Mouse (Mus musculus): ENCODE data around the gene Ipo8. TPM values are rescaled to one million over a fixed set of nuclear protein-coding genes. Genes with fewer than 3 reads are reported as not detected.
A peak's percentile ranks its signal among the peaks of the same experiment; 100 is the strongest.

Gene Ipo8
- polyA plus RNA-seq, 1 experiment, result 56.3 TPM

DNA sequence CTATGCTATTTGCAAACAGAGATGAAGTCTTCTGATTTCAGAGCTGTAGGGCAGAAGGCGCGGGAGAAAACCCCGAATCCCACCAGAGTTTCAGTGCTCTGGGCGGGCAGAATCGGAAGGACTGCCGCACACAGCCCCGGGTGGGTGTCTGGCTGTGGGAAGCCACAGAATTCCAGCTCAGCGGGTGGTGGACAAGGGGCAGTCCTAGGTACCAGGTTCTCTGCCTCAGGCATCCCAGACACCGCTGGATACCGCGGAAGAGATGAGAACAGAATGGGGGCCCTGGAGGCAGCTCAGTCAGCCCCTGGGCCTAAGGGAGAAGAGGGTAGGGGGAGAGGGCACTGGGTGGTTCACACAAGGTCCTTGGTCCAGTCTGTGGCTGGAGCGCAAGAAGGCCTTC is 62.8 kb downstream of the Ipo8 start:
- H3K27me3 ChIP-seq (ENCODE audit: control insufficient read depth, insufficient read depth, low read length, poor library complexity, severe bottlenecking), result no peaks in the 10 kb centered on the region

DNA sequence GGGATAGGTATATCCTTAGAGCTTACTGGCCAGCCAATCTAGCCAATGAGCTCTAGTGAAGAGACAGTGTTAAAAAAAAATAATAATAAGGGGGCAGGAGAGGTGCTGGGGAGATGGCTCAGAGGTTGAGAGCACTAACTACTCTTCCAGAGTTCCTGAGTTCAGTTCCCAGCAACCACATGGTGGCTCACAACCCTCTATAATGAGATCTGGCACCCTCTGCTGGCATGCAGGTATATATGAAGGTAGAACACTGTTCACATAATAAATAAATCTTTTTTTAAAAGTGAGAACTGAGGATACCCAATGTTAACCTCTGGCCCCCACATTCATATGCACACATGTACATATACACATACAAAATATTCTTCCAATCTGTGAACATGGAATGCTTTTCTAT is 64.0 kb downstream of the Ipo8 start:
- H3K27me3 ChIP-seq (ENCODE audit: control insufficient read depth, insufficient read depth, low read length, poor library complexity, severe bottlenecking), result no peaks in the 10 kb centered on the region
- H3K36me3 ChIP-seq (ENCODE audit: control insufficient read depth, insufficient read depth, low read length, poor library complexity, severe bottlenecking), result 0 out of 2 replicates have a peak, but pooled peaks cover under 1% of the 10 kb centered on the region
- no peak for TF ChIP-seq EP300 (IDR thresholded peaks at IDR 0.05; ENCODE audit: insufficient read depth, low read depth, low read length)
- TF ChIP-seq CTCF (IDR thresholded peaks at IDR 0.05; ENCODE audit: low read depth, low read length), result no peak
- no peak for TF ChIP-seq POLR2A (IDR thresholded peaks at IDR 0.05; ENCODE audit: insufficient read depth, low read length)
- no peak overlapping the region for H3K4me3 ChIP-seq (ENCODE audit: low read depth, low read length)
- no peaks in the 10 kb centered on the region for H3K4me1 ChIP-seq (ENCODE audit: control insufficient read depth, insufficient read depth, low read length)
- H3K27ac ChIP-seq (ENCODE audit: insufficient read depth, low read length), result no peak overlapping the region
- no peaks in the 10 kb centered on the region for H3K9me3 ChIP-seq (replicated peaks; ENCODE audit: control insufficient read depth, insufficient read depth, low read length, poor library complexity, severe bottlenecking)
- no peak overlapping the region for H3K9ac ChIP-seq (ENCODE audit: low read depth, poor library complexity, severe bottlenecking)

More for the DNA sequence above, 62.8 kb downstream of the Ipo8 start:
- Histone ChIP-seq H3K4me1 (ENCODE audit: control insufficient read depth, insufficient read depth, low read length) (no peaks in the 10 kb centered on the region), H3K36me3 (ENCODE audit: control insufficient read depth, insufficient read depth, low read length, poor library complexity, severe bottlenecking) (0 out of 2 replicates have a peak, but pooled peaks cover 2% of the 10 kb centered on the region), H3K4me3 (ENCODE audit: low read depth, low read length) (peak overlapping the region; percentile 15), H3K9me3 (replicated peaks; ENCODE audit: control insufficient read depth, insufficient read depth, low read length, poor library complexity, severe bottlenecking) (no peaks in the 10 kb centered on the region), H3K9ac (ENCODE audit: low read depth, poor library complexity, severe bottlenecking) (peak overlapping the region; percentile 31; the same call in 1 of the 2 replicates), H3K27ac (ENCODE audit: insufficient read depth, low read length) (no peak overlapping the region)
- TF ChIP-seq CTCF (IDR thresholded peaks at IDR 0.05; ENCODE audit: low read depth, low read length), result no peak
- no peak for TF ChIP-seq POLR2A (IDR thresholded peaks at IDR 0.05; ENCODE audit: insufficient read depth, low read length)
- TF ChIP-seq EP300 (IDR thresholded peaks at IDR 0.05; ENCODE audit: insufficient read depth, low read depth, low read length), result no peak

DNA sequence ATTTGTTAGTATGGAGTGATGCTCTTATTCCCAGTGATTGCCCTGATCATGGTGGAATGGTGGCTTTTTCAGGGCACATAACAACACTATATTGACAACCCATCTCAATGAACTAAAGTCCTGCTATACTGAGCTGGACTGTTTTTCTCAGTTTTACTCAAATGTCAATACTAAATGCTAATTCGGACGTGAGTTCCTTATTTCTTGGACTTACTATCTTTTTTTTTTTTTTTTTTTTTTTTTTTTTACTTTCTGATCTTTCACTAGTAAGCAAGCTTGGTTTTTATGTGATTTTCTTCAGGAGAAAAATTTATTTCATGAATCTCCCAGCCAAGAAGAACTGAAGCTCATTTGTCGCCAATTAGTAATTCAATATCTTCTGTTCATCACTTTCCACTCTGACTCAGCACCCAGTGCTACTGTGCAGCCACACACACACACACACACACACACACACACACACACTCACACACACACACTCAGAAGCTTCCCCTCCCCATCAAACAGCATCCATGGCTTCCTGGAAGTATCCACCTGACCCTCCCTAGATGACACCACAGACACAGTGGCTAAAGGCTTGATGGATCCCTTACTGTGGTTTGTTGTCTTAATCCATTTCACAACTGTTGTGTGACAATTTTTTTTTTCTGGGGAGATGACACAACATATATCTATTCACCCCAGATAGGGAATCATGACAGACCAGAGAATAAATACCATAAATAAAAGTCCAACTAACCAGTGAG is 69.1 kb downstream of the Ipo8 start:
- no peak for TF ChIP-seq POLR2A (IDR thresholded peaks at IDR 0.05; ENCODE audit: insufficient read depth, low read length)
- no peak for TF ChIP-seq EP300 (IDR thresholded peaks at IDR 0.05; ENCODE audit: insufficient read depth, low read depth, low read length)
- TF ChIP-seq CTCF (IDR thresholded peaks at IDR 0.05; ENCODE audit: low read depth, low read length), result no peak
- H3K27me3 ChIP-seq (ENCODE audit: control insufficient read depth, insufficient read depth, low read length, poor library complexity, severe bottlenecking), result no peaks in the 10 kb centered on the region
- no peak overlapping the region for H3K9ac ChIP-seq (ENCODE audit: low read depth, poor library complexity, severe bottlenecking)
- H3K9me3 ChIP-seq (replicated peaks; ENCODE audit: control insufficient read depth, insufficient read depth, low read length, poor library complexity, severe bottlenecking), result no peaks in the 10 kb centered on the region
- no peaks in the 10 kb centered on the region for H3K4me1 ChIP-seq (ENCODE audit: control insufficient read depth, insufficient read depth, low read length)
- H3K36me3 ChIP-seq (ENCODE audit: control insufficient read depth, insufficient read depth, low read length, poor library complexity, severe bottlenecking), result no peaks in the 10 kb centered on the region
- H3K4me3 ChIP-seq (ENCODE audit: low read depth, low read length), result no peak overlapping the region
- no peak overlapping the region for H3K27ac ChIP-seq (ENCODE audit: insufficient read depth, low read length)

DNA sequence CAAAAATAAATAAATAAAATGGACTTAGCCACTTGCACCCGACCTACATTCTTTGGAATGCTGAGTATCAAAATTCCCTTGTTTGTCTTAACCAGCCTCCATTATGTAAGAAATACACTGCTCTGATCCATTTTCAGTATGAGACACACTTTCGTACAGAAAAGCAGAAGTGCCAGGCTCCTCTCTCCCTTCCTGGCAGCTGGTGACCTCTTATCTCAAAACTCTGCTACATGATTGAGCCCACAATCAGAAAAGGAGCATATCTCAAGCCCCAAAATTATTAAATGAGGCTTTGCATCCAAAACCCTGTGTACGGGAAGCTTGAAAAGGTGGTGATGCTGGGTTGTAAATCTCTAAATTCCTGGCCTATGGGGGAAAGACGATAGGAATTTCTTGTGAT is 69.8 kb downstream of the Ipo8 start:
- no peaks in the 10 kb centered on the region for H3K4me1 ChIP-seq (ENCODE audit: control insufficient read depth, insufficient read depth, low read length)
- H3K36me3 ChIP-seq (ENCODE audit: control insufficient read depth, insufficient read depth, low read length, poor library complexity, severe bottlenecking), result no peaks in the 10 kb centered on the region
- H3K27me3 ChIP-seq (ENCODE audit: control insufficient read depth, insufficient read depth, low read length, poor library complexity, severe bottlenecking), result no peaks in the 10 kb centered on the region
- H3K9ac ChIP-seq (ENCODE audit: low read depth, poor library complexity, severe bottlenecking), result no peak overlapping the region
- H3K4me3 ChIP-seq (ENCODE audit: low read depth, low read length), result no peak overlapping the region
- no peak overlapping the region for H3K27ac ChIP-seq (ENCODE audit: insufficient read depth, low read length)
- no peak for TF ChIP-seq EP300 (IDR thresholded peaks at IDR 0.05; ENCODE audit: insufficient read depth, low read depth, low read length)
- TF ChIP-seq POLR2A (IDR thresholded peaks at IDR 0.05; ENCODE audit: insufficient read depth, low read length), result no peak
- TF ChIP-seq CTCF (IDR thresholded peaks at IDR 0.05; ENCODE audit: low read depth, low read length), result no peak
- no peaks in the 10 kb centered on the region for H3K9me3 ChIP-seq (replicated peaks; ENCODE audit: control insufficient read depth, insufficient read depth, low read length, poor library complexity, severe bottlenecking)

DNA sequence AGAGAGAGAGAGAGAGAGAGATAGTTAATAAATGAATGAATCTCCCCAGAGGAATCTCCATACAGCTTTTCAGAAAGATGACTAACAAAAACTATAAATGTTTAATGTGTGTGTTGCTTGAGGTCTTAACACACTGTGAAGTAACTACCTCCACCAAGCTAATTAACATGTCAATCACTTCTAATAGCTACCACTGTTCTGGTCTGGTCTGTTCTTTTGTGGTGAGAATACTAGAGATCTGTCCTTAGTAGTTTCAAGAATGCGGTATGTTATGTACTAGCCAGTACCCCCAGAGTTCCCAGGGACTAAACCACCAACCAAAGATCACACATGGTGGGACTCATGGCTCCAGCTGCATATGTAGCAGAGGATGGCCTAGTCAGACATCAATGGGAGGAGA is 74.7 kb downstream of the Ipo8 start:
- no peaks in the 10 kb centered on the region for H3K36me3 ChIP-seq (ENCODE audit: control insufficient read depth, insufficient read depth, low read length, poor library complexity, severe bottlenecking)
- no peaks in the 10 kb centered on the region for H3K4me1 ChIP-seq (ENCODE audit: control insufficient read depth, insufficient read depth, low read length)
- peaks cover 2% of the 10 kb centered on the region for H3K27me3 ChIP-seq (ENCODE audit: control insufficient read depth, insufficient read depth, low read length, poor library complexity, severe bottlenecking)
- no peak overlapping the region for H3K9ac ChIP-seq (ENCODE audit: low read depth, poor library complexity, severe bottlenecking)
- no peak overlapping the region for H3K4me3 ChIP-seq (ENCODE audit: low read depth, low read length)
- no peak overlapping the region for H3K27ac ChIP-seq (ENCODE audit: insufficient read depth, low read length)
- no peaks in the 10 kb centered on the region for H3K9me3 ChIP-seq (replicated peaks; ENCODE audit: control insufficient read depth, insufficient read depth, low read length, poor library complexity, severe bottlenecking)
- TF ChIP-seq POLR2A (IDR thresholded peaks at IDR 0.05; ENCODE audit: insufficient read depth, low read length), result no peak
- TF ChIP-seq EP300 (IDR thresholded peaks at IDR 0.05; ENCODE audit: insufficient read depth, low read depth, low read length), result no peak
- TF ChIP-seq CTCF (IDR thresholded peaks at IDR 0.05; ENCODE audit: low read depth, low read length), result no peak

DNA sequence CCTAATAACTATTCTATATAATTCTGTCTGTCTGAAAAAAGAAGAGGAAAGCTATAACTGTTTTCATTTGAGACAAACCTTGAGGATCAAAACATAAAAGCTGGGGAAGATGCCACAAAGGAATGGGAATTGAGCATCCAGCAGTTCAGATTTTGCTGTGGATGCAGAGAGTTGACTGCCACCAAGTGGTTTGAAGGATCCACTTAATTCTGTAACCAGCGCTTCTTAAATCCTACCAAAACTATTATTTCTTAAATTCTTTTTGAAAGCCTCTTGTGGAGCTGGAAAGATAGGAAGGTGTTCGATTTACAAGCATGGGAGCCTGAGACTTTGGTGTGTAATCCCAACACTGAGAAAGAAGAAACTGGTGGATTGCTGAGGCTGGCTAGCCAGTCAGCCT is 79.9 kb downstream of the Ipo8 start:
- TF ChIP-seq EP300 (IDR thresholded peaks at IDR 0.05; ENCODE audit: insufficient read depth, low read depth, low read length) (no peak), POLR2A (IDR thresholded peaks at IDR 0.05; ENCODE audit: insufficient read depth, low read length) (no peak), CTCF (IDR thresholded peaks at IDR 0.05; ENCODE audit: low read depth, low read length) (no peak)
- Histone ChIP-seq H3K27me3 (ENCODE audit: control insufficient read depth, insufficient read depth, low read length, poor library complexity, severe bottlenecking) (peaks cover 2% of the 10 kb centered on the region), H3K9me3 (replicated peaks; ENCODE audit: control insufficient read depth, insufficient read depth, low read length, poor library complexity, severe bottlenecking) (no peaks in the 10 kb centered on the region), H3K4me1 (ENCODE audit: control insufficient read depth, insufficient read depth, low read length) (no peaks in the 10 kb centered on the region), H3K9ac (ENCODE audit: low read depth, poor library complexity, severe bottlenecking) (no peak overlapping the region), H3K27ac (ENCODE audit: insufficient read depth, low read length) (no peak overlapping the region), H3K36me3 (ENCODE audit: control insufficient read depth, insufficient read depth, low read length, poor library complexity, severe bottlenecking) (no peaks in the 10 kb centered on the region), H3K4me3 (ENCODE audit: low read depth, low read length) (no peak overlapping the region)

Data from ES-Bruce4 (cell line).